Mouse (Mus musculus): ENCODE results near the gene Disc1.

DNA sequence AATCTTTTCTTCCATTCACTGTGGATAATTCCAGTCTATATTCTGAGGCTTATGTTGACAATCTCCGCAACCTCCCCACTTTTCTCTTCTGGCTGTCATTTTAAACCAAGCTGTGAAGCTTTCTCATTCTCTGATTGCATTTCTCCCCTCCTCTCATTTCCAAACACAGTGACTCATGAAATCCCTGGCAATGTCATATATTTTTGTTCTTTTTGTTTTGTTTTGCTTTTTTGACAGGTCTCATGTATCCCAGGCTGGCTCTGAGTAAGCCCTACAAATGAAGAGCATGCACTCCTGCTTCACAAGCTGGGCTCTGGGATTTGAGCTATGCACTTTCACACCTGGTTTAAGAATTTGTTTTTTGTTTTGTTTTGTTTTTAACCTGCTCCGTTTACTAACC lies 225.2 kb downstream of the Disc1 start:
- TF ChIP-seq TAL1 (IDR thresholded peaks at IDR 0.05; ENCODE audit: low read length) (no peak), GATA1 (IDR thresholded peaks at IDR 0.05; ENCODE audit: low read length) (no peak)

Data from erythroblast, embryonic 14.5 days (primary cell).